Mouse (Mus musculus) embryonic fibroblast, embryonic 13.5 days (primary cell): ENCODE results near the gene Rbbp4.

Source experiments
- CTCF ChIP-seq: IDR thresholded peaks from 2 replicates; pipeline ENCODE4 v1.5.1; 2011; ENCODE audit warnings: mild to moderate bottlenecking, control low read depth, low read length, moderate library complexity, borderline replicate concordance; ENCODE audit not compliant: insufficient read depth
- POLR2A ChIP-seq: IDR thresholded peaks from 2 replicates; pipeline ENCODE4 v1.6.1; 2011; ENCODE audit warnings: low read depth, mild to moderate bottlenecking, control low read depth, low read length, moderate library complexity

GRCm38 (mm10) chr4:129266191-129266590 is 69.0 kb downstream of the Rbbp4 start:
- TF ChIP-seq CTCF: no peak
- no peak for TF ChIP-seq POLR2A
